Mouse (Mus musculus) hindbrain, embryonic 11.5 days (tissue): Measurements from ENCODE around the gene Tex45. TPM values are rescaled to one million over a fixed set of nuclear protein-coding genes. Genes with fewer than 3 reads are reported as not detected.

ENCODE experiments used
- ATAC-seq: fragments of 200-750 bp; cut with Nextera tagmentation; 2 replicates; pipeline ENCODE4 v1.8.0; 2017; ENCODE audit warnings: mild to moderate bottlenecking, moderate TSS enrichment, moderate library complexity; ENCODE audit not compliant: low FRiP score
- DNase-seq: peaks from one replicate; pipeline ENCODE4 v3.0.0-alpha.2; 2015; ENCODE audit warnings: low spot score
- H3K27ac ChIP-seq: fragments of 300-500 bp; sonication (generic); 2 replicates; pipeline ENCODE4 v1.5.1; 2014; ENCODE audit warnings: mild to moderate bottlenecking, low read depth, low read length
- H3K27me3 ChIP-seq: fragments of 300-500 bp; sonication (generic); 2 replicates; pipeline ENCODE4 v1.6.1; 2014; ENCODE audit warnings: mild to moderate bottlenecking, low read length, moderate library complexity, mixed read lengths; ENCODE audit not compliant: control insufficient read depth, insufficient read depth
- H3K36me3 ChIP-seq: fragments of 300-500 bp; sonication (generic); 2 replicates; pipeline ENCODE4 v1.6.1; 2014; ENCODE audit warnings: mild to moderate bottlenecking, low read length, moderate library complexity, mixed read lengths; ENCODE audit not compliant: control insufficient read depth, insufficient read depth
- H3K4me1 ChIP-seq: fragments of 300-500 bp; sonication (generic); replicated peaks from 2 replicates; pipeline ENCODE4 v1.6.1; 2014; ENCODE audit warnings: low read length, mixed read lengths; ENCODE audit not compliant: control insufficient read depth, insufficient read depth
- H3K4me2 ChIP-seq: fragments of 300-500 bp; sonication (generic); replicated peaks from 2 replicates; pipeline ENCODE4 v1.6.1; 2014; ENCODE audit warnings: mild to moderate bottlenecking, low read depth, low read length
- H3K4me3 ChIP-seq: fragments of 300-500 bp; sonication (generic); 2 replicates; pipeline ENCODE4 v1.5.1; 2014; ENCODE audit warnings: low read depth, low read length
- H3K9ac ChIP-seq: fragments of 300-500 bp; sonication (generic); 2 replicates; pipeline ENCODE4 v1.6.1; 2014; ENCODE audit warnings: low read depth, low read length
- H3K9me3 ChIP-seq: fragments of 300-500 bp; sonication (generic); 2 replicates; pipeline ENCODE4 v1.6.1; 2016; ENCODE audit warnings: low read length; ENCODE audit not compliant: control insufficient read depth
- WGBS: fragments of 180-500 bp; shearing (Covaris S2); extraction: QIAGEN DNeasy Blood & Tissue Kit; methylation state at CpG from one replicate; pipeline ENCODE4 v1.1.7; 2014; 5-methylcytosine and 5-hydroxymethylcytosine counted together
- polyA plus RNA-seq: library from polyadenylated mRNA; unstranded; fragments of >200 nt; fragmentation: Nextera tagmentation; extraction: Ambion mirVana; gene quantifications from 2 replicates; pipeline ENCODE4 v1.2.1, GENCODE M21; 2014

The Tex45 gene
- polyA plus RNA-seq, 1 experiment from 2014 or later, result not detected

GRCm38 (mm10) chr8:3515260-3515671, 44.6 kb downstream of the Tex45 start, which contains the start of gene Pnpla6:
Gene Pnpla6, plus strand, starts transcription at chr8:3515384.
- no peaks in the 10 kb centered on the region for H3K27me3 ChIP-seq
- peak within 1 kb of the TSS; percentile 49 for H3K4me3 ChIP-seq
- ATAC-seq, result peak; percentile 73
- no peaks in the 10 kb centered on the region for H3K9me3 ChIP-seq
- peak within 1 kb of the TSS; percentile 48 for H3K9ac ChIP-seq
- H3K4me2 ChIP-seq, result peak within 1 kb of the TSS; percentile 84
- peak; percentile 88 for DNase-seq
- H3K27ac ChIP-seq, result peak within 1 kb of the TSS; percentile 19; the same call in 1 of the 2 replicates
- under 1% methylated on average over 25 of the region's 25 CpGs for WGBS
- 0 out of 2 replicates have a peak, but pooled peaks cover 3% of the 10 kb centered on the region for H3K36me3 ChIP-seq
- H3K4me1 ChIP-seq, result 0 out of 2 replicates have a peak, but pooled peaks cover 2% of the 10 kb centered on the region

DNA sequence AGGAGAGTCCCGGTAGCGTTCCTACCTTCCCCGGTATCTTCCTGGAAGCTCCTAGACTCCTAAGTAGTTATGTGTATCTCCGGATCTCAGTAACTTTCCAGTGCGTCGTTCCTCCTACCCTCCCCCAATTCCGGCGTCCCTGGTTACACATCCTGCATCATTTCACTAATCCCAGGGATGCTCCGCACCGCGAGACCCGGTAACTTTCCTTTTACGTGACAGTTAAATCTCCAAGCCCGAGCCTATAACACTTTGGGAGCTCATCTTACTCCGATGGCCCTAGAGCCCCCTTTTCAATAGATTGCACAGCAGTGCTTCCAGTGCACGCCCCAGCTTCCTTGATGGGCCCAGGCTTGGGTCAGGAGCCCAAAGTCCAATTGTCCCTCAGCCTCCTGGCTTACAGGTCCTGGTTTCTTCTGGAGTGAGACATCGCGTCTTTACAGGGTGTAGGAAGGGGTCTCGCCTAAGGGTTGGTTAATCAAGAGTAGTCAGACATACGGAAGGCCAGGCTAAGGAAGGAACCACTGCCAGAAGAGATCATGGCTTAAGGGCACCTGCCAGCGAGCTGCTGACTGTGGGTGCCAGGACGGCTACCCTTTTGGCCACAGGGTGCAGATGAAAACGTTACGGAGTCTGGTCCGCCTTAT, 45.2 kb downstream of the Tex45 start:
- peak overlapping the region; percentile 84 for H3K4me2 ChIP-seq
- under 1% methylated on average over 25 of the region's 25 CpGs for WGBS
- H3K9ac ChIP-seq, result peak overlapping the region; percentile 48
- DNase-seq, result peak; percentile 61
- ATAC-seq, result peak; percentile 16; the same call in 1 of the 2 replicates
- peak overlapping the region; percentile 49 for H3K4me3 ChIP-seq
- peak overlapping the region; percentile 10; the same call in 1 of the 2 replicates for H3K27ac ChIP-seq
- 0 out of 2 replicates have a peak, but pooled peaks cover 3% of the 10 kb centered on the region for H3K36me3 ChIP-seq
- 0 out of 2 replicates have a peak, but pooled peaks cover 2% of the 10 kb centered on the region for H3K4me1 ChIP-seq
- no peaks in the 10 kb centered on the region for H3K9me3 ChIP-seq
- no peaks in the 10 kb centered on the region for H3K27me3 ChIP-seq

DNA sequence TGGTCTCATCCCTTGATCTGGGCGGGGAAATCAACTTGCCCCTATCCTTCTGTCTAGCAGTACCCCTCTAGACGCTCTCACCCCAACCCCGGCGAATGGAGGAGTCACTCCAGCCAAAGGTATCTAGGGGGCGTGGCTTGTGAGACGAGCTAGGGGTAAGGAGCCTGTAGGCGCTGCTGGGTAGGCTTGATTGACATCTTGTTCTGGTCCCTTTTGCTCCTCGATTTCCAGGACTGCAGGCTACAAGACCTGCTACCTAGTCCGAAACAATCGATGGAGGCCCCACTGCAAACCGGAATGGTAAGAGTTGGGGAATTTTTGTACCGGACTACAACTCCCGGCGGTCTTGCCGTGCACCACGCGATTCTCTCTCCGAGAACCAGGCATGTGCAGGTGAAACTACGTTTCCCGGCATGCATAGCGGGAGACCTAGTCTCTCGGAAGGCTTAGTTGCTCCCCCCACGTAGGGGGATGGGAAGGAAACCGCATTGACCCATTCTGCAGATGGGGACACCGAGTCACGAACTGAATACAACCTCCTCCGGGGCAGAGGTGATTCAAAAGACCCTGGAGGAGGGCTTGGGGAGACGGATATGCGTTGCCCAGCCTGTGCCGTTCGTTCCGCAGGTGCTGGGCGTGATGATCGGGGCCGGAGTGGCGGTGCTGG, 45.9 kb downstream of the Tex45 start:
- Histone ChIP-seq H3K27ac (no peak overlapping the region), H3K9ac (peak overlapping the region; percentile 48), H3K4me2 (peak overlapping the region; percentile 84), H3K4me3 (peak overlapping the region; percentile 49), H3K9me3 (no peaks in the 10 kb centered on the region), H3K36me3 (0 out of 2 replicates have a peak, but pooled peaks cover 3% of the 10 kb centered on the region), H3K4me1 (0 out of 2 replicates have a peak, but pooled peaks cover 2% of the 10 kb centered on the region), H3K27me3 (no peaks in the 10 kb centered on the region)
- WGBS, result 1% methylated on average over 36 of the region's 36 CpGs
- DNase-seq, result peak; percentile 93
- ATAC-seq, result peak; percentile 90

GRCm38 (mm10) chr8:3517117-3517495, 46.4 kb downstream of the Tex45 start:
- no peaks in the 10 kb centered on the region for H3K9me3 ChIP-seq
- WGBS, result 8% methylated on average over 16 of the region's 16 CpGs
- H3K4me1 ChIP-seq, result 0 out of 2 replicates have a peak, but pooled peaks cover 2% of the 10 kb centered on the region
- H3K27me3 ChIP-seq, result no peaks in the 10 kb centered on the region
- 0 out of 2 replicates have a peak, but pooled peaks have one; percentile 0 for ATAC-seq
- peak overlapping the region; percentile 48; the same call in 1 of the 2 replicates for H3K9ac ChIP-seq
- H3K4me3 ChIP-seq, result peak overlapping the region; percentile 49
- 0 out of 2 replicates have a peak, but pooled peaks cover 1% of the 10 kb centered on the region for H3K36me3 ChIP-seq
- DNase-seq, result no peak
- H3K4me2 ChIP-seq, result peak overlapping the region; percentile 84
- H3K27ac ChIP-seq, result no peak overlapping the region

GRCm38 (mm10) chr8:3522007-3522697, 51.5 kb downstream of the Tex45 start:
- 91% methylated on average over 13 of the region's 13 CpGs for WGBS
- Histone ChIP-seq H3K4me2 (no peak overlapping the region), H3K27ac (no peak overlapping the region), H3K4me3 (no peak overlapping the region), H3K36me3 (peaks cover 5% of the 10 kb centered on the region; the same call in 1 of the 2 replicates), H3K27me3 (no peaks in the 10 kb centered on the region), H3K9me3 (no peaks in the 10 kb centered on the region), H3K4me1 (no peaks in the 10 kb centered on the region), H3K9ac (no peak overlapping the region)
- ATAC-seq (no peak), DNase-seq (no peak)

- H3K27me3 ChIP-seq, result no peaks in the 10 kb centered on the region
- peaks cover 2% of the 10 kb centered on the region; the same call in 1 of the 2 replicates for H3K36me3 ChIP-seq
- no peaks in the 10 kb centered on the region for H3K4me1 ChIP-seq
- H3K9me3 ChIP-seq, result no peaks in the 10 kb centered on the region
- H3K27ac ChIP-seq, result no peak overlapping the region
- WGBS, result 85% methylated on average over 5 of the region's 5 CpGs
- DNase-seq, result no peak
- ATAC-seq, result no peak
- H3K4me3 ChIP-seq, result no peak overlapping the region
- H3K9ac ChIP-seq, result no peak overlapping the region
- H3K4me2 ChIP-seq, result no peak overlapping the region
Observed at GRCm38 (mm10) chr8:3530816-3531215, 60.2 kb downstream of the Tex45 start.

GRCm38 (mm10) chr8:3531936-3532335, 61.3 kb downstream of the Tex45 start:
- no peak overlapping the region for H3K4me3 ChIP-seq
- H3K36me3 ChIP-seq, result no peaks in the 10 kb centered on the region; the same call in 1 of the 2 replicates
- H3K9ac ChIP-seq, result no peak overlapping the region
- H3K4me2 ChIP-seq, result no peak overlapping the region
- 98% methylated on average over 18 of the region's 18 CpGs for WGBS
- H3K27ac ChIP-seq, result no peak overlapping the region
- no peaks in the 10 kb centered on the region for H3K4me1 ChIP-seq
- no peaks in the 10 kb centered on the region for H3K9me3 ChIP-seq
- ATAC-seq (no peak), DNase-seq (no peak)
- H3K27me3 ChIP-seq, result no peaks in the 10 kb centered on the region

GRCm38 (mm10) chr8:3536053-3536841, 65.6 kb downstream of the Tex45 start:
- no peaks in the 10 kb centered on the region for H3K9me3 ChIP-seq
- no peaks in the 10 kb centered on the region for H3K4me1 ChIP-seq
- 0 out of 2 replicates have a peak, but pooled peaks have one; percentile 19 for ATAC-seq
- no peak overlapping the region for H3K27ac ChIP-seq
- DNase-seq, result no peak
- H3K36me3 ChIP-seq, result no peaks in the 10 kb centered on the region
- no peak overlapping the region for H3K4me3 ChIP-seq
- H3K9ac ChIP-seq, result no peak overlapping the region
- 67% methylated on average over 15 of the region's 15 CpGs for WGBS
- no peaks in the 10 kb centered on the region for H3K27me3 ChIP-seq
- no peak overlapping the region for H3K4me2 ChIP-seq
